Mouse (Mus musculus) frontal cortex, postnatal 14 days (tissue): ENCODE results near the gene Dop1b.

ENCODE experiments used
- DNase-seq, 2 experiments: peaks; one replicate each; pipeline ENCODE4 v3.0.0; 2022; ENCODE audit warnings: low spot score in 2 of 2

Dop1b gene

GRCm38 (mm10) chr16:93830071-93830470, 118.4 kb downstream of the Dop1b start:
- DNase-seq: no peak

- no peak for DNase-seq
These were observed 119.2 kb downstream of the Dop1b start for GRCm38 (mm10) chr16:93830916-93831315.

GRCm38 (mm10) chr16:93831627-93832395, 120.1 kb downstream of the Dop1b start, which contains the start of gene Morc3:
Gene Morc3, plus strand, starts transcription at chr16:93832121.
- DNase-seq: peak; percentile 99

- DNase-seq: peak; percentile 23 to 36
These were observed 121.0 kb downstream of the Dop1b start for GRCm38 (mm10) chr16:93832451-93833276.

GRCm38 (mm10) chr16:93833551-93833950, 121.8 kb downstream of the Dop1b start:
- DNase-seq: no peak

GRCm38 (mm10) chr16:93834076-93834475, 122.4 kb downstream of the Dop1b start:
- DNase-seq: no peak

GRCm38 (mm10) chr16:93839049-93839448, 127.3 kb downstream of the Dop1b start:
- DNase-seq: no peak

GRCm38 (mm10) chr16:93850527-93850926, 138.8 kb downstream of the Dop1b start:
- DNase-seq: no peak

GRCm38 (mm10) chr16:93859967-93860366, 148.3 kb downstream of the Dop1b start:
- no peak for DNase-seq
